Mouse (Mus musculus): Measurements from ENCODE around the gene Ddx46. TPM values are rescaled to one million over a fixed set of nuclear protein-coding genes. Genes with fewer than 3 reads are reported as not detected.

Gene Ddx46
- total RNA-seq, 2 experiments from 2014 or later = 28.2 to 35.0 TPM

DNA sequence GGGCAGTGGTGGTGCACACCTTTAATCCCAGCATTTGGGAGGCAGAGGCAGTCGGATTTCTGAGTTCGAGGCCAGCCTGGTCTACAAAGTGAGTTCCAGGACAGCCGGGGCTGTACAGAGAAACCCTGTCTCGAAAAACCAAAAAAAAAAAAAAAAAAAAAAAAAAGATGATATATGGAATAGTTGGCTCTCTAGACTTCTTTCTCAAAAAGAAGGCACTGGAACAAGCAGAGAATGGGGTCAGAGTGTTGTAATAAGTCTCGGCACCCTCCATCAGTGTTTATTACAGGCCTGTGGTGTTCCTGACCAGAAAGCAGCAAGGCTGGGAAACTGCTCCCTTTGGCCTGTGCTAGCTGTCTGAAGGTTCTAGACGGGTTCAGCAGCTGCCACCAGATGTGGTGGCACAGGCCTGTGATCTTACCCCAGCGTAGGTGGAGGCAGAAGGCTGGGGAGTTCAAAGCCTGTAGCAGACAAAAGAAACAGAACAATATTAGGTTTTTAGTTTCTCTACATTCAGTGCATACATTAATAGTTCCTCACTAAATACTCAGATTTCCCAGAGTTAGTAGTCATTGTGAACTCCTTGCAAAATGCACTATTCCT, 81.2 kb downstream of the Ddx46 start:
- no peak for DNase-seq (ENCODE audit: low spot score in 2 of 2)

DNA sequence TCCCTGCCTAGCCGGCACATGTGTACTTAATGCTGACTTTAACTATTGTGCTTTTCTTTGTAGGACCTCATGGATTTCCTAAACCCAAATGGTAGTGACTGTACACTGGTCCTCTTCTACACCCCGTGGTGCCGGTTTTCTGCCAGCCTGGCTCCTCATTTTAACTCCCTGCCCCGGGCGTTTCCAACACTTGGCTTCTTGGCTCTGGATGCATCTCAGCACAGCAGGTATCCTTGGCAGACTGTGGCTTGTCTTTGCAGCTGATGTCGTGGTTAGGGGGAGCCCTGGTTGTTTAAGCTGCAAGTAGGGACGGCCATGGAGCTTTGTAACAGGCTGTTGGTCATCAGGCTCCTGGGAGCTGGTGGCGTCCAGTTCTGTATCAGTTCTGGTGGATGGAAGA, 86.7 kb downstream of the Ddx46 start:
- no peak for DNase-seq (ENCODE audit: low spot score in 2 of 2)

DNA sequence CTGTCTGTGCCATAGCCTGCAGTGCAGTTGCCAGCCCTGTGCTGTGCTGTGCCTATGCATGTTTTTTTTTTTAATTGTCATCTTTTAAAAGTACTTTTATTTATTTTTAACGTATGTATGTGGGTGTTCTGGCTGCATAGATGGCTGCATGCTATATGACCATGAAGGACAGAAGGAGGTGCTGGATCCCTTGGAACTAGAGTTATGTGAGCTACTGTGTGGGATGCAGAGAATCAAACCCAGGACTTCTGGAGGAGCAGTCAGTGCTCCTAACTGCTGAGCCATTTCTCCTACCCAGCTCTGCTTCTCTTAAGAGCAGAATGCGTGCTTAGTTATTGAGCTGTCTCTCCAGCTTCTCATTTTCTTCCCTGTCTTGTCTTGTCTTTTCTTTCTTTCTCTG, 87.2 kb downstream of the Ddx46 start:
- no peak for DNase-seq (ENCODE audit: low spot score in 2 of 2)

DNA sequence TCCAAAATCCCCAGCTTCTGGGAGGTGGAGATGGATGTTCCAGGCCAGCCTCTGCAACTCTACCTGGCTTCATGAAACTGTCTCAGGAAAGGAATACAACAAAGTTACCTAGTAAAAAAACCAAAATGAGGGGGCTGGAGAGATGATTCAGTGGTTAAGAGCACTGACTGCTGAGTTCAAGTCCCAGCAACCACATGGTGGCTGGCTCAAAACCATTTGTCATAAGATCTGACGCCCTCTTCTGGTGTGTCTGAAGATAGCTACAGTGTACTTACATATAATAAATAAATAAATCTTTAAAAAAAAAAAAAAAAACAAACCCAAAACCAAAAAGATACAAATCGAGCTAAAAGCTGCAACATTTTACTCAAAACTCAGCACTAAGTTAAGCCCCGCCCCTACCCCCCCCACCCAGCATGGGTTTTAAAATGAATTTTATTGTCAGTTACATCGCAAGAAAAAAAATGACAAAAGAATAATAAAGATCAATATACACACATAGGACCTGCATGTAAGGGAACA, 91.8 kb downstream of the Ddx46 start:
- DNase-seq (ENCODE audit: low spot score in 2 of 2) = no peak

DNA sequence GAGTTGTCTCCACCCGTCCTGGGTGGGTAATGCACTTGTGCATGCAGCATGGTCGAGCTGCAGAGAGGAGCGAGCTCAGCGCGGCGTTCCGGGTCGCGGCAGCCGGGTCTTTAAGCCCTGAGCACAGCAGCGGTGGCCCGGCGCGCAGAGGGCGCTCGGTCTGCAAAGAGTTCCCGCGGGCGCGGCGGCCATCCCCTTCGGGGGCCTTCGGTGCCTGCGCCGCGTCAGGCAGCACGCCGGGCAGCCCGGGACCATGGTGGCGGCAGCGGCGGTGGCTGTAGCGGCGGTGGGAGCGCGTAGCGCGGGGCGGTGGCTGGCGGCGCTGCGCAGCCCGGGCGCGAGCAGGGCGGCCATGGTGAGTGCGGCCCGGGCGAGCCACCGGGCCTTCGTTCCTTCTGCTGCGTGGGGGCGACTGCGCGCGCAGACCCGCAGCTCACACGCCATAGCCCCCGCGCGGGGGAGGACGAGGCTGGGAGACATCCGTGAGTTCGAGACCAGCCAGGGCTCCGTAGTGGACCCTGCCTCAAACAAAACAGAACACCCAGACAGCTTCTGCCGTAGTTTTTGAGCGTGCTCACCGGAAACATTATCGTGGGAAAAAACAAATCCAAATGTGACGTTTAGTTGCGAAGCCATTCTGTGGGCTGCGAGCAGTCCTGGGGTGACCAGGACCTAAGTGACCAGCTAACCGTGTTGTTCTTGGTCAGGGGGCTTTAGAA, 92.5 kb downstream of the Ddx46 start, which contains the start of gene Pcbd2:
Gene Pcbd2, plus strand, starts transcription at position 249 of the 719 bp plus-strand sequence.
- DNase-seq (ENCODE audit: low spot score in 2 of 2) = peak; percentile 81 to 87

DNA sequence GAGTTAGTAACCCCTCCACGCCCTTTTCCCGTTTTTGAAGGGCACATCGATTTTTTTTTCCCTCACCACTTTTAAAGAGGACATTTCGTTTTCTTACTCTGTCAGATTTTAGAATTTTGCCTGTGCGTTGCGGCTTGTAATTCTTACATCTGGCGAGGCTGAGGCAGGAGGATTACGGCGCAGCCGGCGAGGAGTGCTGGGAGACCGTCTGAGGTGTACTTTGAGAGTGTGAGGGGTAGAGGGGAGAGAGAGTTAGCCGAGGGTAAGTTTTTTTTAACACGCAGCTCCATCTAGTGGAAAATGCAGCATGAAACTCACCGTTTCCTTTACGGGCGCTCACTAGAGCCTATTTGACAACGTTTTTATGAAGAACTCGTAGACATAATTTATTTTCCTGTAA, 93.0 kb downstream of the Ddx46 start:
- peak in 1 of 2 experiments; percentile 61 for DNase-seq (ENCODE audit: low spot score in 2 of 2)

DNA sequence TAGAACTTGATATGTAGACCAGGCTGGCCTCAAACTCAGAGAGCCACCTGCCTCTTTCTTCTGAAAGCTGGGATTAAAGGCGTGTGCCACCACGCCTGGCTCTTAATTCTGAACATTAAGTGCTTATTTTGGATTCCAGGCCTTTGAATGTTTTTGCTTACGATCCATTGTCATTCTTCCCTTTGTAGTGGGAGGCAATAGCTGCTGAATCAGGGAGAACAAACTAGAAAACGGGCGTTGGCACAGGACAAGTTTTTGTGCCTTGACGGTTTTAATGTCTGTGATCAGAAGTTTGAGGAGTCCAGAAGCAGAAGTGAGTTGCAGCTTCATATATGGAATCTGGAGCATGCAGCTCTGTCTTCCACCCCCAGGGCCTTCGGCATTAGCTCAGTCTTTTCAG, 95.9 kb downstream of the Ddx46 start:
- DNase-seq (ENCODE audit: low spot score in 2 of 2) = no peak

Other genes with a start within 250 kb of the Ddx46 start
- gene Slc34a1, start 236.8 kb upstream of the Ddx46 start, total RNA-seq (2021) = not detected
- gene Pfn3, start 219.8 kb upstream of the Ddx46 start, total RNA-seq (2021) = not detected
- under 1 TPM; 0.22 to 0.70 TPM for gene F12, start 208.2 kb upstream of the Ddx46 start, total RNA-seq (2021)
- 10 to 100 TPM; 32.9 TPM for gene Grk6, start 190.0 kb upstream of the Ddx46 start, total RNA-seq (2021)
- gene Prr7, start 170.8 kb upstream of the Ddx46 start, total RNA-seq (2021) = 1 to 10 TPM; 4.3 to 4.7 TPM
- 100 to 1,000 TPM; 127 to 147 TPM for gene Dbn1, start 146.9 kb upstream of the Ddx46 start, total RNA-seq (2021)
- 100 to 1,000 TPM; 304 to 308 TPM for gene Pdlim7, start 121.4 kb upstream of the Ddx46 start, total RNA-seq (2021)
- gene Dok3, start 105.7 kb upstream of the Ddx46 start, total RNA-seq (2021) = 1 to 10 TPM; 3.1 to 3.3 TPM
- gene Ddx41, start 98.4 kb upstream of the Ddx46 start, total RNA-seq (2021) = 10 to 100 TPM; 19.9 to 20.9 TPM
- 10 to 100 TPM; 36.5 to 38.3 TPM for gene Fam193b, start 63.9 kb upstream of the Ddx46 start, total RNA-seq (2021)
- gene Tmed9, start 61.3 kb upstream of the Ddx46 start, total RNA-seq (2021) = 100 to 1,000 TPM; 149 to 150 TPM
- 10 to 100 TPM; 11.0 to 12.1 TPM for gene B4galt7, start 35.1 kb upstream of the Ddx46 start, total RNA-seq (2021)
- 10 to 100 TPM; 22.2 to 22.7 TPM for gene Caml, start 12.0 kb upstream of the Ddx46 start, total RNA-seq (2021)
- 10 to 100 TPM; 48.9 to 49.4 TPM for gene B230219D22Rik, start 58.1 kb downstream of the Ddx46 start, total RNA-seq (2021)
- 10 to 100 TPM; 33.6 to 33.7 TPM for gene Txndc15, start 79.6 kb downstream of the Ddx46 start, total RNA-seq (2021)
- gene Pcbd2, start 92.3 kb downstream of the Ddx46 start, total RNA-seq (2021) = 10 to 100 TPM; 25.6 to 29.5 TPM
- not detected for gene Catsper3, start 149.5 kb downstream of the Ddx46 start, total RNA-seq (2021)
- 1 to 10 TPM; 5.3 to 5.8 TPM for gene Pitx1, start 201.2 kb downstream of the Ddx46 start, total RNA-seq (2021)

Measured in gastrocnemius, postnatal 4 days (tissue).